Mouse (Mus musculus) embryonic fibroblast, embryonic 13.5 days (primary cell): Measurements from ENCODE around the gene Olfr522. TPM values are rescaled to one million over a fixed set of nuclear protein-coding genes. Genes with fewer than 3 reads are reported as not detected.
A peak's percentile ranks its signal among the peaks of the same experiment; 100 is the strongest.
"Not testable (repeated sequence)": the region's sequence is repeated elsewhere in the genome, so short reads cannot be mapped to it uniquely, and the experiment has no call there.

Experiments used
- H3K27ac ChIP-seq: 2 replicates; pipeline ENCODE4 v1.5.1; 2012; ENCODE audit warnings: low read length, control low read depth, inconsistent platforms; ENCODE audit not compliant: insufficient read depth
- H3K4me1 ChIP-seq: 2 replicates; pipeline ENCODE4 v1.6.1; 2011; ENCODE audit warnings: low read length; ENCODE audit not compliant: control insufficient read depth, insufficient read depth
- H3K4me3 ChIP-seq: 2 replicates; pipeline ENCODE4 v1.5.1; 2011; ENCODE audit warnings: mild to moderate bottlenecking, control low read depth, low read length; ENCODE audit not compliant: insufficient read depth
- CTCF ChIP-seq: IDR thresholded peaks from 2 replicates; pipeline ENCODE4 v1.5.1; 2011; ENCODE audit warnings: mild to moderate bottlenecking, control low read depth, low read length, moderate library complexity, borderline replicate concordance; ENCODE audit not compliant: insufficient read depth
- POLR2A ChIP-seq: IDR thresholded peaks from 2 replicates; pipeline ENCODE4 v1.6.1; 2011; ENCODE audit warnings: low read depth, mild to moderate bottlenecking, control low read depth, low read length, moderate library complexity
- polyA plus RNA-seq: library from polyadenylated mRNA; stranded (reverse); fragments of >200 nt; gene quantifications from 2 replicates; pipeline ENCODE4 v1.2.4, GENCODE M21; 2011; ENCODE audit warnings: low read depth; ENCODE audit not compliant: missing spikeins, insufficient read length

Gene Olfr522
- polyA plus RNA-seq, 1 experiment, result not detected

DNA sequence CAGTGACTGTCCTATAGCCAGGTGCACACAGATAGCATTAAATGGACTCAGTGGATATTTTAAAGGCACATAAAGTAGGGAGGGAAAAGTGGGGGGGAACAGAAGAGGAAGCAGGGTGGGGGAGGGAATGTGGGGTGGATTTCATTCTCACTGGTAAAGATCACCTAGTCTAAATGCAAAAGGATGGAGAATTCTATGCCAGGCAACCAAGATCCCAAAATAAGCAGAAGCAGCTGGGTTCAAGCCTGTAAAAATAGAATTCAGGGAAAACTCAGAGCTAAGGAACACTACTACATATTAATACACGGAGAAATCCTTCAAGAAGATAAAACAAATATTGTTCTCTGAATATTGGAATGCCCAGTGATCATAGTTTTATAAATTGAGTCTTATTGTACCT, 3.4 kb upstream of the Olfr522 start:
- H3K4me1 ChIP-seq, result no peaks in the 10 kb centered on the region
- no peak overlapping the region for H3K27ac ChIP-seq
- H3K4me3 ChIP-seq, result no peak overlapping the region
- TF ChIP-seq CTCF (no peak), POLR2A (no peak)

DNA sequence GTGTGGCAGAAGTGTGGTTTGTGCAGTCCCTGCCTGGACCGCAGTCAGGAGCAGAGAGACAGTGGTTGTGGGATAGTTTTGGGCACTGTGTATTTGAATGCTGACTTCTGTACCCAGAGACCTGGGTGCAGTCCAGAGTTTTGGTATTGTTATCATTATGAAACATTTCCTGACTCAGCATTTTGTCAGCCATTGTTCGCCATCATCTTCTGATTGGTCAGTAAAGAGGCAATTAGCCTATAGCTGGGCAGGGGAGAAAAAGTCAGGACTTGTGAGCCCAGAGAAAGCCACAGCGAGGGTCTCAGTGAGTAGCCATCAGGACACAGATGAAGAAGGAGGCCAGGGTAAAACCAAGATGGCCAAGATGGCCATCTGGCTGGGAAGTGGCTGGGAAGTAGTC, 4.2 kb downstream of the Olfr522 start:
- Histone ChIP-seq H3K27ac (no peak overlapping the region), H3K4me3 (no peak overlapping the region), H3K4me1 (no peaks in the 10 kb centered on the region)
- no peak for TF ChIP-seq CTCF
- TF ChIP-seq POLR2A, result no peak

DNA sequence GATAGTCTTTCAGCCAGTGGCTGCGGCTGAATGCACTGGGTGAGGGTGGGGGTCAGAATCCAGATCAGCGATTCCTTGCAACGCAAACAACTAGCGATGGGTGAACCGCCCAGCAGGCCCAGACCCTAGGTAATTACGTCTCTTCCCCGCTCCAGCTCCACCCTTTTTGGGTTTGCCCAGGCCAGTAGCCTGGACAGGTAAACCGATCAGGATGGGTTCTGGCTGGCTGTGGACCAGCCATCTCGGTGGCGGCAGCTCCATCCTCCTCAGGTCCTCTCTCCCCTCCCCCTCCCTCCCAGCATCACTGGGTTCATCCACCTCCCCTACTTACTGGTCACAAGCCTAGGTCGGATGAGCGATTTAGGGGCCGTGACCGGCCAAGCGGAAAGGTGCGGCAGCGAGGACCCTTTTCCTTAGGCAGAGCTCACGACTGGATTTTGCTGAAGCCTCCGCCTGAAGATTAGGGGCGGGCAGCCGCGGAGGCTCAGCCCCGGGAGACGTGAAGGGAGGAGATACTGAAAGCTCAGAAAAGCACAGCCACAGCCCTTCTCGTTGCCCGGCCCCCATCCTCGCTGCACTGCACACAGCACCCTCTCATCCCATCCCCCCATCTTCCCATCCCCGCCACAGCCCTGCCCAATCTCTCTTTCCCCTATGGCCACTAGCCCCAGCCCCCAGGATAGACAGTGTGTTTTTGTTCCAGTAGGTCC, 10.2 kb downstream of the Olfr522 start, which contains the start of gene Sprn:
Sprn (minus strand) TSS at position 660 of the 710 bp plus-strand sequence.
- peak within 1 kb of the TSS; percentile 5; the same call in 1 of the 2 replicates for H3K4me3 ChIP-seq

DNA sequence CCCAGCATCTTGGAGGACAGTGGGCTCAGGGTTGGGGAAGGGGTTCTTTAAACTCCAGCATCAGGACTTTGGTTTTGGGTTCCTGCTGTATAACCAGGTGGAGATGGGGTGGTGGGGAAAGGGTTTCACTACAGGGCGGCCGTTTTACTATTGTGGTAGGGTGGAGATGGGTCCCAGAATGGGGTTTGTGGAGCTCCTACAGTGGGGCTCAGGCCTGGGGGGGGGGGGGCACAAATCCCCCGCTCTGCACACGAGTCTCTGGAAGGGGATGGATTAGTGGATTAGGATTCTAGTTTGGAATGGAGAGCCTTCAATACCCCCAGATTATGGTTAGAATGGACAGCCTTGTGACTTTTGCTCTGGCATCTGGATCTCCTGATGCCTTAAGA, 10.7 kb downstream of the Olfr522 start:
- no peaks in the 10 kb centered on the region for H3K4me1 ChIP-seq
- TF ChIP-seq CTCF (no peak), POLR2A (no peak)
- H3K27ac ChIP-seq, result no peak overlapping the region
- no peak overlapping the region for H3K4me3 ChIP-seq

More for the DNA sequence above, 10.2 kb downstream of the Olfr522 start, which contains the start of gene Sprn:
- TF ChIP-seq POLR2A (no peak), CTCF (no peak)
- no peak within 1 kb of the TSS for H3K27ac ChIP-seq
- no peaks in the 10 kb centered on the region for H3K4me1 ChIP-seq

DNA sequence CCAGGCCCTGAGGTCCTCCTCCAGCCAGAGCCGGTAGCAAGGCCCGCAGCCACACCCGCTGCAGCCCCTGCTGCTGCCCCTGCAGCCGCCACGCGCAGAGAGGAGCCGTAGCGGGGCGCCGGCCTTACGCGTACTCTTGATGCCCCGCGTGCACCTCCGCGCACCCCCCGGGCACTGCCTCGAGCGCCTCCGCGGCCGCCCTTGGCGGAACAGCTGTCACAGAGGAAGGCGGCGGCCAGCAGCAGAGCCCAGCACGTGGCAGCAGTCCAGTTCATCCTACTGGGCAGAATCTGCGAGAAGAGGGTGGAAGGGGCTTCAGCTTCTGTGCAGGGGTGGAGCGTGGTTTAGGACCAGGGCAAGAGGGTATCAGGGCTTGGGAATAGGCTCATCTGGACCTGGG, 11.2 kb downstream of the Olfr522 start:
- H3K4me3 ChIP-seq, result no peak overlapping the region
- no peak overlapping the region for H3K27ac ChIP-seq
- TF ChIP-seq POLR2A (no peak), CTCF (no peak)
- H3K4me1 ChIP-seq, result no peaks in the 10 kb centered on the region

DNA sequence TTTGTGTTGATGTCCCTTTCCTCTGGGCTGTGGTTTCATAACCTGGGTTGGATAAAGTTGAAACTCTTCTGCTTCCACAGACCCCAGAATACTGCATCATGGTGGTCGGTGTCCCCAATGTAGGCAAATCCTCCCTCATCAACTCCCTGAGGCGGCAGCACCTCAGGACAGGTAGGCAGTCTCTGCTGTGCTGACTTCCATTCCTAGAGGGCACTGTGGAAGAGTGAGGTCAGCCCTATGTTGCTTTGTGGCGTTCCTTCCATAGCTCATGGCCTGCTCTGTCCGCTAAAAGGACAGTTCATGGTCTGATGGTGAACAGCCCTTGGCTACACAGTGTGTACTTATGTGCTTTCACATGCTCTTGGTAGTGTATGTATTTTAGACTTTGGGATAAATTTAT, 20.0 kb downstream of the Olfr522 start:
- no peak for TF ChIP-seq CTCF
- TF ChIP-seq POLR2A, result no peak
- H3K4me1 ChIP-seq, result no peaks in the 10 kb centered on the region
- H3K27ac ChIP-seq, result no peak overlapping the region
- H3K4me3 ChIP-seq, result no peak overlapping the region

DNA sequence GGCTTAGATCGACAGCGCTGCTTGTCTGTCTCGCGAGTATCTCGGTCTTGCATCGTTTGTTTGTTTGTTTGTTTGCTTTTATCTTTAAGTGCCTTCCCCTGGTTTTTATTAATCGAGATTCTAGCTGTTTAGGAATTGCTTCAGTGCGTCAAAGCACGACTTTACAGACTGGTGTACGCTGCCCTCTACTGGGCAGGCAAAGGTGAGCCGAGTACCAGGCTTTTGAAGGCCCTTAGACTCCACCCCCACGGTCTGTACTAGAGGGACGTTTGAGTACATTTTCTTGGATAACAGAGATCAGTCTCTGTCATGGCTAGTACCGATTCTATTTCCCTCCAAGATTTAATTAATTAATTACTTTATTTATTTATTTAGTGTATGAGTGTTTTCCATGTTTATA, 23.2 kb downstream of the Olfr522 start:
- H3K27ac ChIP-seq, result no peak overlapping the region
- TF ChIP-seq POLR2A, result no peak
- peak; percentile 83; the same call in 1 of the 2 replicates for TF ChIP-seq CTCF
- no peak overlapping the region for H3K4me3 ChIP-seq
- H3K4me1 ChIP-seq, result no peaks in the 10 kb centered on the region

DNA sequence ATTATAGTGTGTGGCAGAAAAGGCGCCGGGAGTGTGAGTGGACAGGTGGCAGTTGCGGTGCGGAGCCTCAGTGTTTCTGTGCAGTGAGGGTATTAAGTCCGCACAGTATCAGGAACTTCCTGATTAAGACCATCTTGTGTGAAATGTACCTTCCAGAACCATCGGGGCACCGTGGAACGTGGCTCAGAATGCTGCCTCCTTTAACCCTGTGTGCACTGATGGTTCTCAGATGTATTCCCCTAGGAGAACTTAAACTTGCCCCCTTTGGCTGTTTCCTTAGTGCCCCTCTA, 26.6 kb downstream of the Olfr522 start:
- H3K4me3 ChIP-seq, result peak overlapping the region; percentile 76
- TF ChIP-seq POLR2A (no peak), CTCF (no peak)
- no peaks in the 10 kb centered on the region for H3K4me1 ChIP-seq
- no peak overlapping the region for H3K27ac ChIP-seq

DNA sequence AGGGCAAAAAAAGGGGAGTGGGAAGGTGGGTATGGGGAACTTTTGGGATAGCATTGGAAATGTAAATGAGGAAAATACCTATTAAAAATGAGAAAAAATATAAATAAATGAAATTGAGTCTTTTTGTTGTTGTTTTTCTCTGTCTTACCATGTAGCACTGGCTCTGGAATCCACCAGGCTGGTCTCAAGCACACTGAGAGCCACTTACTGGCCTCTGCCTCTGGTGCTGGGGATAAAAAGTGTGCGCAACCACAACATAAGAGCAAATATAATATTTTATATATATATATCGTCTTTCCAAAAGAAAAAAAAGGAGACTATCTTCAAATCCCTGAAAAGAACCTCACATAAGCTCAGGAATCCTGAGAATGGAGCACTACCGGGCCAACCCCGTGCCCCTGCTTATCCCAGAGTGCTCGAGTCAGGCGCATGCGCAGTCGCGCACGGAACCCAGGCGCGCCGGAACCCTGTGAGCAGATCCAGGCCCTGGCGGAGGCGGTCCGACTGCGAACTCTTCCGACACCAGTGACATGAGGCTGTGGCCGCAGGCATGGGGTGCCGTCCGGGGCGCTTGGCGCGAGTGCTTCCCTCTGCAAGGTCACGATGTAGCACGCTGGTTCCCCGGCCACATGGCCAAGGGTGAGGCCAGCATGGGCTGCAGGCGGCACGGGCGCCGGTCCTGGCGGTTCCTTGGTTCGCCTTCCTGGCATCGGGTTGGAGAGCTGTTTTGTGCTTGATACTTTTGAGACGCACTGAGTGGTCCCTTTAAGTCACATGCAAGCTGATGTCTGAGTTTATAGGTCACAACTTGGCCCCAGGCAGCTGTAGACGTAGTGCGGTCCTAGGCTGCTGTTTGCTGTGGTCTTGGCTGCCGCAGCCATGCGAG, 27.2 kb downstream of the Olfr522 start, which contains the start of gene Mtg1:
Mtg1 (plus strand) TSS at position 430 of the 886 bp plus-strand sequence.
- Histone ChIP-seq H3K27ac (no peak within 1 kb of the TSS), H3K4me3 (peak within 1 kb of the TSS; percentile 76), H3K4me1 (no peaks in the 10 kb centered on the region)
- TF ChIP-seq POLR2A (peak; percentile 69), CTCF (no peak)

DNA sequence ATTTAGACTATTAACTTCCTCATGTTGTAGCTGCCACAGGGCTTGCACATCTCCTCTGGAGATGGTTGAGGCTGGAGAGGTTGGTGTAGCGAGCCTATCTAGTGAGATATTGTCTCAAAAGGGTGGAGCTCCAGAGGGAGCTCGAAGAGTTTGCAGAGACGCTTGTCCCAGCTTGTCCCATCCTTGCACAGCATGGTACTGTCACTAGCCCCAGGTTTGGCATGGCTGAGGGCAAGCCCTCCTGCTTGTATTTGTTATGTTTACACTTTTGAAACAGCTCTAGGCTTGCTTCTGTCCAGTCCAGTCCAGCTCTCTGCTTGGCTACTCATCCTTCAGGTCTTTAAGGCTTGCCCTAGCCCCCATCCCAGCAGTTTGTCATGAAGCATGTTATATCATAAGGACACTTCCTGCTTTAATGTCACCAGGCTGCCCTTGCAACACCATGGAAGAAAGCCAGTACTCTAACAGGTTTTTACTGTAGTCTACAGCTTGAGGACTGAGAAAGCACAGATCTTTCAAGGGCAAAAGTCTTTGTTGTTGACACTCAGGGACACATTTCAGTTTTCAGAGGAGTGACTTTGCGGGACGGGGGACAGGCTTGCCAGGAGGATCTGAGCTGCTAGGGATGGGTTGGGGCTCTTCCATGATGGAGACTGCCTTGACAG, 29.3 kb downstream of the Olfr522 start:
- TF ChIP-seq CTCF, result no peak
- H3K4me1 ChIP-seq, result no peaks in the 10 kb centered on the region
- H3K27ac ChIP-seq, result no peak overlapping the region
- H3K4me3 ChIP-seq, result no peak overlapping the region

DNA sequence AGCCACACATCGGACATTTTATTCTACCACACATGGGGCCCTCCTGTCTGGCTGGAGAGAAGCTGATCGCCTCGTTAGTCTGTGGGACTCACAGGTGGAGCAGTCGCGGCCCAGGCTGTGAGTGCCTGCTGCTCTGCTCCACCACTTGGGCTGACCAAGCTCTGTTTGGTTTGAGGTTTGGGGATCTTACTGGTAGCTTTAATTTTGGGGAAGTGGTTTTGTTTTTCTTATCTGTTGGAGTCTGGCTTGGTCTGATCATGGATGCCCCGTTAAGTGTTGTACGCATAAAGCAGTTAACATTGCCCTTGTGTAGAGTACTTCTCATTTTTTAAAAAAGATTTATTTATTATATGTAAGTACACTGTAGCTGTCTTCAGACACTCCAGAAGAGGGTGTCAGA, 30.5 kb downstream of the Olfr522 start:
- not testable (repeated sequence) for H3K4me3 ChIP-seq, H3K4me1 ChIP-seq, H3K27ac ChIP-seq

DNA sequence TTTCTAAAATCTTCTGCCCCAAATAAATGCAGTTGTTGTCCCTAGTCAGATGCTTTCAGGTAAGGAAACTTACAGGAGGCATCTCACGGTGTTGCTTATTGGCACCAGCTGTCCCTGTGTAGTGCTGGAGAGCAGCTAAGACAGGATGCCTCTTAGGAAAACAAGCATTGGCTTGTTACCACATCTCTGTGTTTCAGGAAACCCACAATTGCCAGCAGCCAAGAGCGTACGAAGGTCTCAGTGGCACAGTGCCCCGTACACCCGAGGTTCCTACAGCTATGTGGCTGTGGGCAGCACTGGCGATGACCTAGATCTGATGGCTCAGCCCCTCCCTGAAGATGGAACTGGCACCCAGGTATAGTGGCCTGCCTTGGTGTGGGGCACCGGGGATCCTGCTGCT, 32.4 kb downstream of the Olfr522 start:
- H3K4me1 ChIP-seq, H3K27ac ChIP-seq, H3K4me3 ChIP-seq: not testable (repeated sequence)
